Mouse (Mus musculus) embryonic facial prominence, embryonic 14.5 days (tissue): ENCODE results near the gene Teddm2. TPM values are rescaled to one million over a fixed set of nuclear protein-coding genes. Genes with fewer than 3 reads are reported as not detected.
A peak's percentile ranks its signal among the peaks of the same experiment; 100 is the strongest.

ENCODE experiments used
- ATAC-seq: fragments of 200-750 bp; cut with Nextera tagmentation; 2 replicates; pipeline ENCODE4 v1.8.0; 2017; ENCODE audit warnings: low read depth, moderate number of reproducible peaks, moderate TSS enrichment
- DNase-seq: peaks from one replicate; pipeline ENCODE4 v3.0.0-alpha.2; 2015; ENCODE audit warnings: low spot score
- H3K27ac ChIP-seq: fragments of 300-500 bp; sonication (generic); replicated peaks from 2 replicates; pipeline ENCODE4 v1.5.1; 2014; ENCODE audit warnings: low read depth, mild to moderate bottlenecking, low read length, moderate library complexity
- H3K27me3 ChIP-seq: fragments of 300-500 bp; sonication (generic); replicated peaks from 2 replicates; pipeline ENCODE4 v1.6.1; 2014; ENCODE audit warnings: low read length; ENCODE audit not compliant: control insufficient read depth, insufficient read depth
- H3K36me3 ChIP-seq: fragments of 300-500 bp; sonication (generic); 2 replicates; pipeline ENCODE4 v1.6.1; 2014; ENCODE audit warnings: low read length, mixed read lengths; ENCODE audit not compliant: control insufficient read depth, insufficient read depth
- H3K4me1 ChIP-seq: fragments of 300-500 bp; sonication (generic); 2 replicates; pipeline ENCODE4 v1.6.1; 2014; ENCODE audit warnings: antibody characterized with exemption, low read length; ENCODE audit not compliant: control insufficient read depth, insufficient read depth
- H3K4me2 ChIP-seq: fragments of 300-500 bp; sonication (generic); 2 replicates; pipeline ENCODE4 v1.6.1; 2014; ENCODE audit warnings: low read depth, mild to moderate bottlenecking, low read length, moderate library complexity, mixed read lengths
- H3K4me3 ChIP-seq: fragments of 300-500 bp; sonication (generic); 2 replicates; pipeline ENCODE4 v1.5.1; 2014; ENCODE audit warnings: low read depth, mild to moderate bottlenecking, low read length
- H3K9ac ChIP-seq: fragments of 300-500 bp; sonication (generic); 2 replicates; pipeline ENCODE4 v1.6.1; 2014; ENCODE audit warnings: low read depth, mild to moderate bottlenecking, low read length, moderate library complexity, mixed read lengths
- H3K9me3 ChIP-seq: fragments of 300-500 bp; sonication (generic); 2 replicates; pipeline ENCODE4 v1.6.1; 2016; ENCODE audit warnings: low read length; ENCODE audit not compliant: control insufficient read depth
- WGBS: fragments of 180-500 bp; shearing (Covaris S2); extraction: QIAGEN DNeasy Blood & Tissue Kit; methylation state at CpG from one replicate; pipeline ENCODE4 v1.1.7; 2014; 5-methylcytosine and 5-hydroxymethylcytosine counted together
- polyA plus RNA-seq: library from polyadenylated mRNA; unstranded; fragments of >200 nt; fragmentation: Nextera tagmentation; extraction: Ambion mirVana; gene quantifications from 2 replicates; pipeline ENCODE4 v1.2.1, GENCODE M21; 2014

The Teddm2 gene
- 0.77 and 0.97 TPM in 2 replicates for polyA plus RNA-seq

DNA sequence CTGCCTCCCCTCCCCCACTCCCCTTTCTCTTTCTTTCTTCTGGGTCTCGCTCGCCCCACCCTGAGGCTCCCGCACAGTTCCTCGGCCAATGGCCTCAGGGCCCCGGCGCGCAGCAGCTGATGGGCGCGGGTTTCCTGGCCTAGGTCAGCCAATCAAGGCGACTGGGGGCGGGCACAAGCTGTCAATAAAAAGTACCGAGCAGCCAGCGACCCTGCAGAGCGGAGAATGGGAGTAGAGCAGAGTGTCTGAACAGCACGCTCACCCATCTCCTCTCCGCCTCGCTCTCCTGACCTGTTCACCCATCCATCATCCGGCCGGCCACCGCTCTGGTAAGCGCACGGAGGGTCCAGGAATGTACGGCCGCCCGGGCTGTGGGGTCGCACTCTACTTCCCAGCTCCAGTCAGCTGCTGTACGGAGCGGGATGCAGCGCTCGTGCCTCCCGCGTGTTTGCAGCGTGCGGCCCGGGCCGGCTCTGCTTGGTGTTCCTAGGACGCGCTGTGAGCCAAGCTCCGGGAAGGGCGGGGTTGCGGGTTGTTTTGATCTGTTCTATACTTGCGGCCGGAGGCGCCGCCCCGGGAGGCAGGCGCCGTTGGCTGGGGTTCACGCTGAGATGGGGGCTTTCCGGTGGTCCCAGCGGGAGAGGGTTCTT, at the start of gene Teddm2, which contains the start of gene Glul:
Gene Teddm2, minus strand, starts transcription at position 498 of the 650 bp plus-strand sequence.
Gene Glul, plus strand, starts transcription at position 214 of the 650 bp plus-strand sequence.
- DNase-seq (peak; percentile 99), ATAC-seq (peak; percentile 97)
- H3K27ac ChIP-seq = peak within 1 kb of the TSS; percentile 96
- WGBS = under 1% methylated on average over 48 of the region's 51 CpGs
- H3K9me3 ChIP-seq = no peaks in the 10 kb centered on the region
- H3K9ac ChIP-seq = peak within 1 kb of the TSS; percentile 81
- H3K27me3 ChIP-seq = no peaks in the 10 kb centered on the region
- peaks cover 15% of the 10 kb centered on the region; the same call in 1 of the 2 replicates for H3K4me1 ChIP-seq
- H3K36me3 ChIP-seq = peaks cover 23% of the 10 kb centered on the region
- H3K4me2 ChIP-seq = peak within 1 kb of the TSS; percentile 82
- peak within 1 kb of the TSS; percentile 79 for H3K4me3 ChIP-seq

DNA sequence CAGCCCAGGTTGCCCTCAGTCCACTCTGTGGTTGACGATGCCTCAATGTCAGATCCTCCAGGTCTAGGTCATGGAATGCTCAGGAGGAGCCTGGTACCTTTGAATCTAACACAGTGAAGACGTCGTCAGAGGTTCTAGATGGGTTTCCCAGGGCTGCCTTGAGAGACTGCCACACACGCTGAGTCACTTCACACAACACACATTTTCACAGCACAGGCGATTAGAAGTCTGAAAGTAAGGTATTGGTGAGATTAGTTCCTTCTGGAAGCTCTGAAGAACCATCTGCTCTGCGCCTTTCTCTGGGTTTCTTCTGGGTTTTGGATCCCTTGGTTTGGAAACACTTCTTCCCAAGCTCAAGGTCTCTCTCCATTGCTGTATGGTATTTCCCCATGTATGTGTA, 47.8 kb upstream of the Teddm2 start:
- Histone ChIP-seq H3K4me2 (no peak overlapping the region), H3K9ac (no peak overlapping the region), H3K4me3 (no peak overlapping the region), H3K27ac (no peak overlapping the region), H3K4me1 (no peaks in the 10 kb centered on the region), H3K9me3 (no peaks in the 10 kb centered on the region), H3K27me3 (no peaks in the 10 kb centered on the region), H3K36me3 (no peaks in the 10 kb centered on the region)
- no peak for DNase-seq
- 90% methylated on average over 6 of the region's 6 CpGs for WGBS
- no peak for ATAC-seq

DNA sequence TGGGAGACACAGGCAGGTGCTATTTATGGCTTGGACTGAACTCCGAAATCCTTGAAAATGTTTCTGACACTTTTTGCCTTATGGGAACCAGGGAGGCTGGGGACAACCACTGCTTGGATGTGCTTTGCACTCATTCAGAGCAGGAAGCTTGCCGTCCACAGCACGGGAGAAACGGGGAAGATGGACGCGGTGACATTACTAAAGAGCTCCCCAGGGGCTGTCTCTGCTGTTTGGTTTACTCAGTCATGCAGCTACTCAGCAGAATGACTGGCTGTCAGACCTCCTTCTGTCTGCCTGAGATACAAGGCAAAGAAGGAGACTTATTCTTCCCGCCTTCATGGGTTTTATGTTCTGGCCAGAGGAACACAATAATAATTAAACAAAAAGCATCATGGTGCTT, 46.9 kb upstream of the Teddm2 start:
- DNase-seq = no peak
- H3K36me3 ChIP-seq = no peaks in the 10 kb centered on the region
- WGBS = 47% methylated on average over 7 of the region's 7 CpGs
- no peak for ATAC-seq
- no peaks in the 10 kb centered on the region for H3K27me3 ChIP-seq
- no peaks in the 10 kb centered on the region for H3K9me3 ChIP-seq
- H3K4me1 ChIP-seq = no peaks in the 10 kb centered on the region
- no peak overlapping the region for H3K9ac ChIP-seq
- H3K27ac ChIP-seq = no peak overlapping the region
- no peak overlapping the region for H3K4me3 ChIP-seq
- no peak overlapping the region for H3K4me2 ChIP-seq

DNA sequence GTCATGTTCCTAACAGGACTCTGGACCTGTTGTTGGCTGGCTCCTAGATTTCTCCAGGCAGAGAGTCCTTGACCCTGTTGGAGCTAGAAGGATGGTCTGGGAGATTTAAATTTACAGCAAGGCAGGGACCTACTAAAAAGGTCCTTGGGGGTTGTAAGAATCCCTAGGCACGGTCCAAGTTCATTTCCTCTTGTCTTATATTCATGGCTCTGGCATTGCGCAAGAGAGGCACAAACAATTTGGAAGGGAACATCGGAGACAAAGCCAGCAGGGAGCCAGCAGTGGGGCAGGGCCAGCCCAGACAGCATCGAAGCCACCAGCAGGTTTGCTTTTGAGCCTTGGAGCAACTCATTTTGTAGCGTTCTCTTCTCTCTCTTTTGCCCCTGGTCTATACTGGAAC, 45.2 kb upstream of the Teddm2 start:
- H3K36me3 ChIP-seq = no peaks in the 10 kb centered on the region
- H3K27me3 ChIP-seq = no peaks in the 10 kb centered on the region
- DNase-seq (no peak), ATAC-seq (no peak)
- H3K4me3 ChIP-seq = no peak overlapping the region
- no peaks in the 10 kb centered on the region for H3K4me1 ChIP-seq
- no peak overlapping the region for H3K27ac ChIP-seq
- H3K4me2 ChIP-seq = no peak overlapping the region
- H3K9me3 ChIP-seq = no peaks in the 10 kb centered on the region
- H3K9ac ChIP-seq = no peak overlapping the region
- WGBS = 68% methylated on average over 5 of the region's 5 CpGs

DNA sequence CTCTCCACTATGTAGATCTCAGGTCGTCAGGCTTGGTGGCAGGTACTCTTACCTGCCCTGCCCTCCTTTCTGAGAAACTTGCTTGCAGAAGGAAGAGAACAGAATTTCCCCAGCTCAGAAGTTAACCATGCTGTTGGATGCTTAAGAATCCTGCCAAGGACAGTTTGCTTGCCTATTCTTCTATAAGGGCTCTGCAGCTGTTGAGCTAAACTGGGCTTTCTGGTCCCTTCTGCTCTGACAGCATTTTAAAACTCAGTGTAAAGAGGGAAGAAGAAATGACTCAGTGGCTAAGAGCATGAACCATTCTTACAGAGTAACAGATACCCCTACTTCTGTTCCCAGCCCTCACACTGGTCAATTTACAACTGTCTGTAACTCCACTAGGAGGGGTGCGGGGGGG, 41.0 kb upstream of the Teddm2 start:
- 75% methylated on average over 2 of the region's 2 CpGs for WGBS
- no peak overlapping the region for H3K4me3 ChIP-seq
- no peak for ATAC-seq

DNA sequence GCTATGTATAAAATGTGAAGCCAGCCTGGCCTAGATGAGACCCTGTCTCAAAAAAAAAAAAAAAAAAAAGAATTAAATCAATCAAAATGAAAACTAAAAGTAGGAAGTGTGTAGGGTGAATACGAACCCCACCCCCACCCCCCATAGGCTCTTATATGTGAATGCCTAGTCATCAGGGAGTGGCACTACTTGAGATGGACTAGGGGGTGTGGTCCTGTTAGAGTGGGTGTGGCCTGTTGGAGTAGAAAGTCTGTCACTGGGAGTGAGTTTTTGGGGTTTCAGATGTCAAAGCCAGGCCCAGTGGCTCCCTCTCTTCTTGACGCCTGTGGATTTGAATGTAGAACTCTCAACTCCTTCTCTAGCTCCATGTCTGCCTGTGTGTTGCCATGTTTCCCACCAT, 37.0 kb upstream of the Teddm2 start:
- no peak overlapping the region for H3K27ac ChIP-seq
- DNase-seq (no peak), ATAC-seq (no peak)
- H3K4me2 ChIP-seq = no peak overlapping the region
- no peak overlapping the region for H3K4me3 ChIP-seq
- WGBS = 93% methylated on average over 2 of the region's 2 CpGs
- H3K9me3 ChIP-seq = no peaks in the 10 kb centered on the region
- no peaks in the 10 kb centered on the region for H3K36me3 ChIP-seq
- H3K9ac ChIP-seq = no peak overlapping the region
- no peaks in the 10 kb centered on the region for H3K27me3 ChIP-seq
- H3K4me1 ChIP-seq = no peaks in the 10 kb centered on the region

More for the DNA sequence above, 41.0 kb upstream of the Teddm2 start:
- H3K27ac ChIP-seq = no peak overlapping the region
- H3K9me3 ChIP-seq = no peaks in the 10 kb centered on the region
- H3K36me3 ChIP-seq = no peaks in the 10 kb centered on the region
- no peak overlapping the region for H3K4me2 ChIP-seq
- no peaks in the 10 kb centered on the region for H3K27me3 ChIP-seq
- no peaks in the 10 kb centered on the region for H3K4me1 ChIP-seq
- no peak overlapping the region for H3K9ac ChIP-seq
- no peak for DNase-seq

DNA sequence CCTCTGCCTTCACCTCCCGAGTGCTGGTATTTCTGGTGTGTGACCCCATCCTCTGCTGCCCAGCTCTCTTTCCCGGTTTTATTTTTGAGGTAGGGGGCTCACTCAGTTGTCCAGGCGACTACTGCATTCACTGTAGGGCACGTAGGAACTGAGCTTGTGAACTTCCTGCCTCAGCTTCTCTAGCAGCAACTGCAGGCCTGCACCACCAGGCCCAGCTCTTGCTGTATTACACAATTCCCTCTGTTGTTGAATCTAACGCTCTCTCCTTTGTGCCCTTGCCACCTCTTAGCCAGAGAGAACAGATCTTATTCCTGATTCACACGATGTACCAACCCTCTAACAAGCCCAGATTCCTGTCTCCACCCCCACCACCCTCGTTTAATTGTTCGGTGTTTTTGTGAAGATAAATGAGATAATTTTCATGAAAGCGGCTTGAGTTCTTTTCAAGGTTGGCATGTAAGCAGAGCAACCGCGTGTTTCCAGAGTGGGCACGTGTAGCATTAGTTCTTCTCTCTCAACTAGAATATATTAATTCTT, 35.9 kb upstream of the Teddm2 start:
- H3K9me3 ChIP-seq = no peaks in the 10 kb centered on the region
- H3K4me1 ChIP-seq = no peaks in the 10 kb centered on the region
- no peak overlapping the region for H3K27ac ChIP-seq
- no peaks in the 10 kb centered on the region for H3K36me3 ChIP-seq
- no peak for ATAC-seq
- H3K9ac ChIP-seq = no peak overlapping the region
- DNase-seq = no peak
- no peak overlapping the region for H3K4me3 ChIP-seq
- H3K4me2 ChIP-seq = no peak overlapping the region
- H3K27me3 ChIP-seq = no peaks in the 10 kb centered on the region
- WGBS = 81% methylated on average over 12 of the region's 12 CpGs

DNA sequence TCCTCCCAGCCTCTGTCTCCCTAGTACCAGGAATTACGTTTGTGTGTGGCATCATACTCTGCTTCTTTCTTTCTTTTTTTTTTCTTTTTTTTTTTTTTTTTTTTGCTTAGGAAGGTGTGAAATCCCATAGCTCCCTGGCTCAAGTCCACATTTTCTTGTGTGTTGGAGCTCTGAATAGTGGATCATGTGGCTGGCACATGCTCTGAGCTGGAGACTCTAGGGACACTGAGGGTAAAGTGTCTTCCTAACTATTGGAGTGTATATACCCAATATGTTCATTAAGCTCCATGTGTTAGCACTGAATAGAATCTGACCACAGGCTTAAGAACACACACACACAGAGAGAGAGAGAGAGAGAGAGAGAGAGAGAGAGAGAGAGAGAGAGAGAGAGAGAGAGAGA, 33.7 kb upstream of the Teddm2 start:
- H3K36me3 ChIP-seq = no peaks in the 10 kb centered on the region
- no peak overlapping the region for H3K27ac ChIP-seq
- H3K9me3 ChIP-seq = no peaks in the 10 kb centered on the region
- H3K27me3 ChIP-seq = no peaks in the 10 kb centered on the region
- H3K4me1 ChIP-seq = no peaks in the 10 kb centered on the region
- H3K4me3 ChIP-seq = no peak overlapping the region
- 71% methylated on average over 1 of the region's 1 CpGs for WGBS
- H3K4me2 ChIP-seq = no peak overlapping the region
- DNase-seq (no peak), ATAC-seq (no peak)
- no peak overlapping the region for H3K9ac ChIP-seq

DNA sequence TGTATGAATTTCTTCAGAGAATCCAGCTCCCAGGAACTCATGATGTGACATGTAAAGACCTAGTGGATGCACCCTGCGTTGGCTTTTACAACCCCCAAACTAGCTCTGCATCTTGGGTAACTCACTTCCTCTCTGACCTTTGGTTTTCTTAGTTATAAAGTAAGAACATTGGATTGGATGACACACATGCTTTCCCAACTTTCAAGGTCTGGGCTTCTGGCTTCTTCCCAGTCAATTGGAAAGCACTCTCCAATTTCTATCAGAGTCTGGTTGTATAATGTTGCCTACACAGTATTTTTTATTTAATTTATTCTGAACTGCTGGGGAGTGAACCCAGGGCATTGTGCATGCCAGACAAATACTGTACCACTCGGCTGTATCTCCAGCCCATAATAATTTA, 30.4 kb upstream of the Teddm2 start:
- H3K27ac ChIP-seq = no peak overlapping the region
- no peak for DNase-seq
- no peaks in the 10 kb centered on the region for H3K4me1 ChIP-seq
- ATAC-seq = no peak
- H3K36me3 ChIP-seq = no peaks in the 10 kb centered on the region
- no peak overlapping the region for H3K4me3 ChIP-seq
- no peak overlapping the region for H3K4me2 ChIP-seq
- H3K9ac ChIP-seq = no peak overlapping the region
- H3K27me3 ChIP-seq = no peaks in the 10 kb centered on the region
- 87% methylated on average over 2 of the region's 2 CpGs for WGBS
- H3K9me3 ChIP-seq = no peaks in the 10 kb centered on the region
